Mouse (Mus musculus): Measurements from ENCODE around the gene Rnf41. TPM values are rescaled to one million over a fixed set of nuclear protein-coding genes. Genes with fewer than 3 reads are reported as not detected.

The Rnf41 gene
- total and polyA plus RNA-seq, 2 experiments from 2014 or later = 24.0 to 27.1 TPM

- Histone ChIP-seq H3K9me3 (replicated peaks; ENCODE audit: control insufficient read depth, low read length) (no peaks in the 10 kb centered on the region), H3K9ac (replicated peaks; ENCODE audit: low read depth, low read length) (peak overlapping the region; percentile 73), H3K36me3 (replicated peaks; ENCODE audit: control insufficient read depth, insufficient read depth, low read length) (peaks cover 9% of the 10 kb centered on the region), H3K4me1 (ENCODE audit: control insufficient read depth, insufficient read depth) (peaks cover 11% of the 10 kb centered on the region; the same call in 1 of the 2 replicates), H3K27me3 (ENCODE audit: control insufficient read depth, insufficient read depth, low read length) (no peaks in the 10 kb centered on the region), H3K4me2 (ENCODE audit: low read depth, low read length) (peak overlapping the region; percentile 82), H3K4me3 (ENCODE audit: low read depth, low read length) (peak overlapping the region; percentile 79), H3K27ac (ENCODE audit: low read depth) (peak overlapping the region; percentile 96)
- TF ChIP-seq EP300 (IDR thresholded peaks at IDR 0.05; ENCODE audit: low read depth) (no peak), CTCF (IDR thresholded peaks at IDR 0.05; ENCODE audit: low read depth) (no peak)
- no peak for DNase-seq (ENCODE audit: low spot score)
- ATAC-seq (ENCODE audit: insufficient read depth, low read depth) = no peak
- 6% methylated on average over 9 of the region's 9 CpGs for WGBS
Observed at GRCm38 (mm10) chr10:128369218-128369543, 42.3 kb upstream of the Rnf41 start.

- no peak for ATAC-seq (ENCODE audit: insufficient read depth, low read depth)
Observed at GRCm38 (mm10) chr10:128369599-128369998, 41.9 kb upstream of the Rnf41 start.

GRCm38 (mm10) chr10:128370021-128370420, 41.4 kb upstream of the Rnf41 start:
- 51% methylated on average over 6 of the region's 6 CpGs for WGBS
- peaks cover 11% of the 10 kb centered on the region; the same call in 1 of the 2 replicates for H3K4me1 ChIP-seq (ENCODE audit: control insufficient read depth, insufficient read depth)

More at GRCm38 (mm10) chr10:128369599-128369998, 41.9 kb upstream of the Rnf41 start:
- Histone ChIP-seq H3K9me3 (replicated peaks; ENCODE audit: control insufficient read depth, low read length) (no peaks in the 10 kb centered on the region), H3K9ac (replicated peaks; ENCODE audit: low read depth, low read length) (0 out of 2 replicates have a peak overlapping the region, but pooled peaks have one; percentile 73), H3K4me1 (ENCODE audit: control insufficient read depth, insufficient read depth) (peaks cover 11% of the 10 kb centered on the region; the same call in 1 of the 2 replicates), H3K36me3 (replicated peaks; ENCODE audit: control insufficient read depth, insufficient read depth, low read length) (peaks cover 9% of the 10 kb centered on the region), H3K27ac (ENCODE audit: low read depth) (peak overlapping the region; percentile 96), H3K4me2 (ENCODE audit: low read depth, low read length) (peak overlapping the region; percentile 82), H3K4me3 (ENCODE audit: low read depth, low read length) (0 out of 2 replicates have a peak overlapping the region, but pooled peaks have one; percentile 79), H3K27me3 (ENCODE audit: control insufficient read depth, insufficient read depth, low read length) (no peaks in the 10 kb centered on the region)
- TF ChIP-seq EP300 (IDR thresholded peaks at IDR 0.05; ENCODE audit: low read depth) = no peak
- no peak for TF ChIP-seq CTCF (IDR thresholded peaks at IDR 0.05; ENCODE audit: low read depth)
- DNase-seq (ENCODE audit: low spot score) = no peak
- WGBS = 77% methylated on average over 6 of the region's 6 CpGs

DNA sequence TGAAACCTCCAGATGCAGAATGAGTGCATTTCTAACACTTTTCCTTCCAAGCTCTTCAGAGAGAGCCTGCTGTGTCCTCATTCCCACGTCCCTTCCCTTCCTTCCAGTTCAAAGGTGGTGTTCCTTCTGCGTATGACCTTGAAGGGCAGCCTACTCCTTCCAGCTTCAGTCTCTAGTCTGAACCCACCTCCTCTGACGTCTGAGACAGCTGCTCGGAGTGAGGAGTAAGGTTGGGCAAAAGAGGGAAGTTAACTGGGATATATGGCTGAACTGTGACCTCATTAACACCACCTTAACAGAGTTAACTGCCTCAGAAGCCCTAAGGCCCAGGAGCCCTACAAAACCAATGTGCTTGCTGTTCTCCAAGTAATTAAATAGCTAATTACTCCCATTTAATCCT, 40.9 kb upstream of the Rnf41 start:
- no peak overlapping the region for H3K4me3 ChIP-seq (ENCODE audit: low read depth, low read length)
- no peak overlapping the region for H3K9ac ChIP-seq (replicated peaks; ENCODE audit: low read depth, low read length)
- no peak for ATAC-seq (ENCODE audit: insufficient read depth, low read depth)
- peaks cover 11% of the 10 kb centered on the region; the same call in 1 of the 2 replicates for H3K4me1 ChIP-seq (ENCODE audit: control insufficient read depth, insufficient read depth)
- H3K27ac ChIP-seq (ENCODE audit: low read depth) = no peak overlapping the region
- no peaks in the 10 kb centered on the region for H3K27me3 ChIP-seq (ENCODE audit: control insufficient read depth, insufficient read depth, low read length)
- no peaks in the 10 kb centered on the region for H3K9me3 ChIP-seq (replicated peaks; ENCODE audit: control insufficient read depth, low read length)
- DNase-seq (ENCODE audit: low spot score) = no peak
- no peak overlapping the region for H3K4me2 ChIP-seq (ENCODE audit: low read depth, low read length)
- TF ChIP-seq CTCF (IDR thresholded peaks at IDR 0.05; ENCODE audit: low read depth) = no peak
- no peak for TF ChIP-seq EP300 (IDR thresholded peaks at IDR 0.05; ENCODE audit: low read depth)
- 62% methylated on average over 4 of the region's 4 CpGs for WGBS
- H3K36me3 ChIP-seq (replicated peaks; ENCODE audit: control insufficient read depth, insufficient read depth, low read length) = 0 out of 2 replicates have a peak, but pooled peaks cover 4% of the 10 kb centered on the region

More at GRCm38 (mm10) chr10:128370021-128370420, 41.4 kb upstream of the Rnf41 start:
- no peaks in the 10 kb centered on the region for H3K9me3 ChIP-seq (replicated peaks; ENCODE audit: control insufficient read depth, low read length)
- TF ChIP-seq EP300 (IDR thresholded peaks at IDR 0.05; ENCODE audit: low read depth) (no peak), CTCF (IDR thresholded peaks at IDR 0.05; ENCODE audit: low read depth) (no peak)
- no peak for DNase-seq (ENCODE audit: low spot score)
- no peak overlapping the region; the same call in 1 of the 2 replicates for H3K4me2 ChIP-seq (ENCODE audit: low read depth, low read length)
- H3K27me3 ChIP-seq (ENCODE audit: control insufficient read depth, insufficient read depth, low read length) = no peaks in the 10 kb centered on the region
- 0 out of 2 replicates have a peak overlapping the region, but pooled peaks have one; percentile 96 for H3K27ac ChIP-seq (ENCODE audit: low read depth)
- H3K9ac ChIP-seq (replicated peaks; ENCODE audit: low read depth, low read length) = no peak overlapping the region
- no peak for ATAC-seq (ENCODE audit: insufficient read depth, low read depth)
- no peak overlapping the region for H3K4me3 ChIP-seq (ENCODE audit: low read depth, low read length)
- peaks cover 6% of the 10 kb centered on the region for H3K36me3 ChIP-seq (replicated peaks; ENCODE audit: control insufficient read depth, insufficient read depth, low read length)

DNA sequence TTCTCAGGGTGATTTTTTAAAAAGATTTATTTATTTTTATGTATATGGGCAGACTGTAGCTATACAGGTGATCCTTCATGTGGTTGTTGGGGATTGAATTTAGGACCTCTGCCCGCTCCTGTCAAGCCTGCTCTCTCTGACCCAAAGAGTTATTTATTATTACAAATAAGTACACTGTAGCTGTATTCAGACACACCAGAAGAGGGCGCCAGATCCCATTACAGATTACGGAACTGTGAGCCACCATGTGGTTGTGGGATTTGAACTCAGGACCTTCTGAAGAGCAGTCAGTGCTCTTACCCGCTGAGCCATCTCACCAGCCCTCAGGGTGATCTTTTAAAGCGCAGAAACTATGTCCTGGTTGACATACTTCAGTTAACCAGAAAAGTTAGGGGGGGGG, 39.3 kb upstream of the Rnf41 start:
- DNase-seq (ENCODE audit: low spot score) (no peak), ATAC-seq (ENCODE audit: insufficient read depth, low read depth) (no peak)
- H3K4me3 ChIP-seq (ENCODE audit: low read depth, low read length) = no peak overlapping the region
- 81% methylated on average over 5 of the region's 5 CpGs for WGBS
- H3K27me3 ChIP-seq (ENCODE audit: control insufficient read depth, insufficient read depth, low read length) = no peaks in the 10 kb centered on the region
- no peaks in the 10 kb centered on the region for H3K36me3 ChIP-seq (replicated peaks; ENCODE audit: control insufficient read depth, insufficient read depth, low read length)
- TF ChIP-seq EP300 (IDR thresholded peaks at IDR 0.05; ENCODE audit: low read depth) = no peak
- no peak for TF ChIP-seq CTCF (IDR thresholded peaks at IDR 0.05; ENCODE audit: low read depth)
- H3K4me2 ChIP-seq (ENCODE audit: low read depth, low read length) = no peak overlapping the region
- no peak overlapping the region for H3K9ac ChIP-seq (replicated peaks; ENCODE audit: low read depth, low read length)
- H3K9me3 ChIP-seq (replicated peaks; ENCODE audit: control insufficient read depth, low read length) = no peaks in the 10 kb centered on the region
- H3K27ac ChIP-seq (ENCODE audit: low read depth) = no peak overlapping the region
- peaks cover 11% of the 10 kb centered on the region; the same call in 1 of the 2 replicates for H3K4me1 ChIP-seq (ENCODE audit: control insufficient read depth, insufficient read depth)

Data from heart, postnatal 0 days (tissue).